Mouse (Mus musculus) ES-Bruce4 (cell line): ENCODE measurements around the gene Olfr18.

ENCODE experiments used
- CTCF ChIP-seq: IDR thresholded peaks from one replicate; pipeline ENCODE4 v1.8.1; 2011; ENCODE audit warnings: low read depth, low read length
- POLR2A ChIP-seq: IDR thresholded peaks from one replicate; pipeline ENCODE4 v1.8.1; 2011; ENCODE audit warnings: low read length; ENCODE audit not compliant: insufficient read depth

DNA sequence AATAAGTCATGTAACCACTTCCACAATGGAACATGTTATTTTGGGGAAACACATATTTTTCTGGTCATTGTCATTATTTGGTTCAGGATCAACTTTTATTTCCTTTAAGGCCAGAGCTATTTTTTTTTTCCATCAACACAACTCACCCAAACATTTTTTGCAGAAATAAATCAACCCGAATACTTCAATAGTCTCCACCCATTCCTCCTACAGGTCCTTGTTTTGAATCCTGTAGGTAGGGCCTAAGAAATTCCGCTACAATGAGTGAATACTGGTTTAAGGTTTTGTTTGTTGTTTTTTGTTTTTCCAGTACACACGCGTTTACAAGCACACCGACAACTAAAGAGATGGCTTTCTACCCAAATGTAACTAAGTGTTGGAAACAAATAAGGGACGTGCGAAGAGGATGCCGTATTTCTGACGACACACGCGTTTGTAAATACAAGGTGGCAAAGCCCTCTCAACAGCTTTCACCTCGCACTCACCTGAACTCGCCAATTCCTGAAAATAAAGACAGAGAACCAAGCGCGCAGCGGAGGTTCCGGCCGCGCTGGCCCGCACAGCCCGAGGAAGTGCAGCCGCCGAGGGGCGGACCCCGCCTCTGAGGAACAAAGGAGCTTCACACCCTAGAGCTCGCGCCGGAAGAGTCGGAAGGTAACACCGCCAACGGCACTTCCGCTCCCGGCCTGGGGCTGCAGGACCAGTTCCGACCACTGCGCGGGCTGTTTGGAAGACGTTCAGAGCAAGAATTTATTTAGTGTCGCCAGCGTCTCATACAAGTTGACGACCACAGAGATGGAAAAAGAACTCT is 48.8 kb upstream of the Olfr18 start, which contains the start of gene Zfp560:
- no peak for TF ChIP-seq POLR2A
- no peak for TF ChIP-seq CTCF
